Mouse (Mus musculus) CD4-positive, CD25-positive, alpha-beta regulatory T cell, adult 4 months (primary cell): Measurements from ENCODE around the gene Coro1a. TPM values are rescaled to one million over a fixed set of nuclear protein-coding genes. Genes with fewer than 3 reads are reported as not detected.
"Not testable (repeated sequence)": the region's sequence is repeated elsewhere in the genome, so short reads cannot be mapped to it uniquely, and the experiment has no call there.

Experiments used
- ATAC-seq: one replicate; pipeline ENCODE4 v1.8.0; 2017
- polyA plus RNA-seq, 2 experiments: library from polyadenylated mRNA; unstranded; fragments of 100-300 nt; shearing (Covaris generic); gene quantifications; one replicate each; pipeline ENCODE4 v1.2.1; 2017

The Coro1a gene
- 1,000 to 10,000 TPM; 2,251 to 2,782 TPM for polyA plus RNA-seq

DNA sequence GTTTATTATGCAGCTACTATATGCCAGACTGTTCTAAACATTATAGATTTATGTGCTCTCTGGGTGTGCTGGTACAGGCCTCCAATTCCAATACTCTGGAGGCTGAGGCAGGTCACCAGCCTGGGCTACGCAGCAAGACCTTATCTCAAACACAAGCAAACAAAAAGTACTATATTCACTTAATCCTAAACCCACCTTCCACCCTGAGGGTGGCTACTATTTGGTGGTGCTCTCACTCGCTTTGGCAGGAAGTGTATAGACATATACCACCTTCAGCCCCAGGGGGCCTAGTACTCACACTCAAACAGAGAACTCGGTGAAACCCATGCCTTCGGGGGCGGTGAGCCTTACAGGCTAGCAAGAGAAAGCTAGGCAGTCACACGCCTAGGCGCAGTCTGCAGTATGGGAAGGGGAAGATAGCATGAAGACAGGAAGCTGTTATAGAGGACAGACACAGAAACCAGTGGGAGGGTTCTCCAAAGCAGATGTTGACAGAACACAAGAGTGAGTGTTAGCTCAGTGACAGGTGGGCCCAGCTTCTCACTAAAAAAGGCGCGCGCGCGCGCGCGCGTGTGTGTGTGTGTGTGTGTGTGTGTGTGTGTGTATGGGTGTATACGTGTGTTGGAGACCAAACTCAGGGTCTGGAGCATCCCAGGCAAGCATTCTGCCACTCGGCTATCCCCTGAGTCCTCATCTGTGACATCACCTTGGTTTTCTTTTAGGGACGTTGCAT, at the start of gene Coro1a:
Gene Coro1a, minus strand, starts transcription at position 346 of the 733 bp plus-strand sequence.
- ATAC-seq = peak; percentile 57

DNA sequence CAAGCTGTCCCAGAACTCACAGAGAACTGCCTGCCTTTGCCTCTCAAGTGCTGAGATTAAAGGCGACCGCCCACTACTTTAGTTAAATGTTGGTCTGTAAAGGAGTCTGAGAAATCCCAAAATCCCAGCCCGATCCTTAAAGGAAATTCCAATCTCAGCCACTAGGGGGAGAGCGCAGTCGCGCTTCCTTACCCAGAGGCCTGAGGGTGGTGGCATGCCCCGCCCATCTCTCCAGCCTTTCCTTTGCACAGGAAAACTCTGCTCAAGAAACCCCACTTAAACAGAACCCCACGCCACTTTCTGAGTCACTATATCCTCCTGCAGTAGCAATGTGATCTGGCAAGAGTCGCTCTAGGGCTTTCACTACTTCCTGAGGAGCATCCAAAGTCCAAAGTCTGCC, 47.3 kb upstream of the Coro1a start:
- peak; percentile 61 for ATAC-seq

DNA sequence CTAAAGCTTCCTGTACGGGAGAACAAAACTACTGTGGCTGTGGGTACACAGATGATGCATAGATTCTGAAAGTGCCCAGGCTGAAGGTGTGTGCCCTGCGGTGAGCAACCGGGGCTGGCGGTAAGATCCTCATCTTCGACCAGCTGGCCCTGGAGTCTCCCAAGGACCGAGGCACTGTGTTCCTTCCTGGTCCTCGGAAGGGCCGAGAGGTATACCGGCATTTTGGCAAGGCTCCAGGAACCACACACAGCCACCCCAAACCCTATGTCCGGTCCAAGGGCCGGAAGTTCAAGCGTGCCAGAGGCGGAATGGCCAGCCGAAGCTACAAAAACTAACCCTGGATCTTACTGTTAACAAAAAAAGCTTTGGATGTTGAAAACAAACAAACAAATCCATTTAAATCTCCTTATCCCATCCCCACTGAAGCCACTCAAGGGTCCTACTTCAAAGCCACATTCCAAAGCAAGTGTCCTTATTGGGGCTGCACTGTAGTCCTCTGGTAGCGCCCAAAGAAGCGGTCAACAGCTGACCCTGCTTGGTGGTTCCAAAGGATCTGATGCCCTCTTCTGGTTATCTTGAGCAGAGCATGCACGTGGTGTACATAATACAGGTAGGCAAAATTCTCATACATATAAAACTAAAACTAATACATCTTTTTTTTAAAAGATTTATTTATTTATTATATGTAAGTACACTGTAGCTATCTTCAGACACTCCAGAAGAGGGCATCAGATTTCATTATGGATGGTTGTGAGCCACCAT, 42.2 kb upstream of the Coro1a start:
- ATAC-seq = no peak

DNA sequence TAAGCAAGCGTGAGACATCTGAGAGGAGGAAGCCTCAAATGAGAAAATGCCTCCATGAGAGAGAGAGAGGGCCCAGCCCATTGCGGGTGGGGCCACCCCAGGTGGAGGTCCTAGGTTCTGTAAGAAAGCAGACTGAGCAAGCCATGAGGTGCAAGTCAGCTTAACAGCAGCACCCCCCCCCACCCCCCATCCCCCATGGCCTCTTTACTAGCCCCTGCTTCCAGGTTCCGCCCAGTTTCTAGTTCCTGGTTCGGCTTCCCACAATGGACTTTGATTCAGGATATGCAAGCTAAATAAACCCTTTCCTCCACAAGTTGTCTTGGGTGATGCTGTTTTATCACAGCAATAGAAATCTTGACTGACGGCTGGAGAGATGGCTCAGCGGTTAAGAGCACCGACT, 41.2 kb upstream of the Coro1a start:
- ATAC-seq = no peak

DNA sequence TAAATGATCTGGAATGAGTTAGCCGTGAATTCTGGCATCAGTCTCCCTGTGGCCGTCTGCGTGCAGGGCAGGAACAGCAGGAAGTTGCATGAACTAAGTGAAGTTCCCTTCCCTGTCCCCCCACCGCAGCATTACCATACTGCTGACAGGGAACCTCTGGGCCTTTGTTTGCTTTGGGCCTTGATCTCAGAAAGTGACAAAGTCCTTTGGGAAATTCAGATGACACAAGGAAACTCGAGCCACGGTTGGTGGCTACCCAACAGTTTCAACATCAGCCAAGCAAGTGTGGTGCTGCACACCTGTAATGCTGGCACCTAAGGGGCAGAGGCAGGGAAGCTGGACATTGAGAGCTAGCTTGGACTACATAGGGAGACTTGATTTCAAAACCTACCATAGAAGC, 39.2 kb upstream of the Coro1a start:
- ATAC-seq = no peak

DNA sequence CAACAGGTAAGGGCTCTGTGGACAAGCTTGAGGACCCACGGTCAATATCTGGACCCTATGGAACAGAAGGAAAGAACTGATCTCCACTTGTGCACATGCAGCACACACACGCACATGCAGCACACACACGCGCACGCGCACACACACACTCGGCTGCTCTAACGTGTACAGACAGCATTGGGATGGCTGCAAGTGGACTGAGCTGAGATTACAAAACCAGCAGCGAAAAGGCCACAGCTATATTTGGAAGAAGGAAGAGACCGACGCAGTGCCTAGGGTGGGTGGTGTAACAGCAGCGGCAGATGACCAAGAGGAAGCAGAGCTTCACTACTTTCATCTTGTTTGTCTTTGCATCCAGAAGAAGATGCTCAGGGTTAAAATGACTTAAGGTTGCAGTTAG, 38.5 kb upstream of the Coro1a start:
- no peak for ATAC-seq

DNA sequence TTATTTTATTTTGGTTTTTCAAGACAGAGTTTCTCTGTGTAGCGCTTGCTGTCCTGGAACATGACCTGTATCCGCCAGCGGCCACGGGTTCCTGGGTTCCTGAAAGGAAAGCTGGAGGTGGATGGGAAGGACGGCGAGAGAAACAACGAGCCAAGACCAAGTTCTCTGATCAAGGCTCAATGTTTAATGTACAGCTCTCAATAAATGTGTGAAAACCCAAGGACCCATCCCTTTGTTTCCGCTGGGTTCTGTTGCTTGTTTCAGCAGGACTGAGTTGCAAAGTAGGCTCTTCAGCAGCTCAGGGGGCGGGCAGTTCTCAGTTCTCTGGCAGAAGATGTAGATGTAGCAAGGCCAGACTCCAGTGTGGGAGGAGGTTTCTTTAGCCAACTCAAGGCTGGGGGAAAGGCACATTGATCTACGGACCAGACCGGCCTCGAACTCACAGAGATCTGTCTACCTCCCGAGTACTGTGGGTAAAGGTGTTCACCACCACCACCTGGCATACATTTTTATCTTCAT, 34.4 kb upstream of the Coro1a start:
- no peak for ATAC-seq

DNA sequence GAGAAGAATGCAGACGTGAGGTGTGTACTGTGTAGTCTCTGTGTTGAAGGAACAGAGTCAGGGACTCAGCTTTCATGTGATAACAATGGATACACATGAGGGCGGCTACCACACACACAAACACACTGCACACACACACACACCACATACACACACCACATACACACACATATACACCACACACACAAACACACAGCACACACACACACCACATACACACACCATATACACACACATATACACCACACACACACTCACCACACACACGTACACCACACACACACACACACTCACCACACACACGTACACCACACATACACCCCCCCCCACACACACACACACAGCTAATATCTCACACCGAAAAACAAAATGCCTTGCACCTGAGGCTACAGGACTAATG, 33.9 kb upstream of the Coro1a start:
- ATAC-seq = no peak

DNA sequence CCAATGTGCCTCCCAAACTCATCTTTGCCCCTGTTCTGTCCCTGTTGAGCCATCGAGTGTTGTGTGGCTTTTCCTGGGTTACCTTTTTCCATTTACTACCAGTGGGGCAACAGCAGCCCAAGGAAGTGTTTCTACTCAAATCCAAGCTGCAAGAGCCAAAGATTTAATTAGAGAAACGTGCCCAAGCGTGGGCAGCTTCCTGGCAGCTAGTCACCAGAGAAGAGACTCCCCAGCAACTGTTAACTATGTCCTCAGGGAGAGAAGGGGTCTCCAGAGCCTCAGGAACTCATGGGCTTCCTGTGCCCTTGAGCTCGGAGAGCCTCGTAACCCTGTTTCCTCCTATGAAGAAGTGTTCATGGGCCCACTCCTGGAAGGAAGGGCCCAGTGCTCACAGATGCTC, 33.4 kb upstream of the Coro1a start:
- no peak for ATAC-seq

DNA sequence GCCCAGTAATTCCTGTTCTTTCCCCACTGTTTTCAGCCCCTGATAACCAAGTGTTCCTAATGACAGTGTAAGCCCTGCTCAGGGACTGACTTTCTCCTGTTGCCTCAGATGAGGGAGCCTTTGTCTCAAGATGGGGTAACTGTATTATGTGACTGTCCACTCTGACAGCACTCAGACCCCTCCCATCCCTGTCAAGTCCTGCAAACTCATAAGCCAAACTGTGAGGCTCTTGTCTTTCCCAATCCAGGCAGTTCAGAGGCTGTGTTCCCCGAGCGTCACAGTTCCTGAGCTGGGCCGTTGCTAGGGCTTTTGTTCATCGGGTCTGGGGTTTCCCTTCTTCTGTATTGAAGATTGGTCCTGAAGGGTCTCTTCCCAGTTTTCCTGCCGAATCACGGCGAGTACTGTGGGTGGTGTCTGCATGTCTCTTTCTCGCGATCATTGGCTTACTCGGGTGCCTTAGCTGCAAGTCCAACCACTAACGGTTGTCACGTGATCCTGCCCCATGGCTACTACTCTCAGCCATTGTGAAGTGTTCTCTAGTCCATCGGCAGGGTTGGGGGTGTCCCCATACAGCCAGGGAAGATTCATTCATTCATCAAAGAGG, 32.6 kb upstream of the Coro1a start:
- ATAC-seq = no peak

DNA sequence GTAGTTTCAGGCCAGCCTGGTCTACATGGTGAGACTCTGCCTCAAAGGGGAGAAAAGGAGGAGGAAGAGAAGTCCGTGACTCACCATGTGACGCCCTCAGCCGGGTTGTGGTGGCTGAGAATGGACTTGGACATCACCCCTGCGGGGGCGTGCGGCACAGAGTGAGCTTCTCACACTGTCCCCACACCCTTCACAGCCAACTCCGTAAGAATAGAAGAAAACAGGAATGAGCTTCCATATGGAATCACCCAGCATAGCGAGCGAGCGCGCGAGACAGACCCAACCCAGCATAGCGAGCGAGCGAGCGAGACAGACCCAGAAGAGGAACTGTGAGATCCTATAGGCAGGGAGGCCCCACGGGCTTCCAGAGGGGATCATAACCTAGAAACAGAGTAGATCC, 32.0 kb upstream of the Coro1a start:
- ATAC-seq = no peak

DNA sequence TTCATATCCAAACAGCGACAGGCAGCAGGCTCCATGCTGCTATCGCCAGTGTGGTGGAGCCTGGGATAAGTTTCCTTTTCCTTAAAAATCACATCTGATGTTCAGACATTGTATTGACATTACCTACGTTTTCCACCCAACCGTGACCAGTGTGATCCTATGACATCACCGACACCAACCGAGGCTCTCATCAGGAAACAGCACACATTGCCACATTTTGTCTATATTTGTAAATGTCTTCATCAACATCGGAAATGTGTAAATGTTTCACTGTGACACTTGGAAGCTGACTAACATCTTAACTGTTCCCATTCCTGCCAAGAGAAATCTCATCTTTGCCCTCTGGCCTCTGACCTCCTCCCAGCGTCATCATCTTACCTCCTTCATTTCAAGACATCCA, 28.5 kb upstream of the Coro1a start:
- ATAC-seq = no peak

DNA sequence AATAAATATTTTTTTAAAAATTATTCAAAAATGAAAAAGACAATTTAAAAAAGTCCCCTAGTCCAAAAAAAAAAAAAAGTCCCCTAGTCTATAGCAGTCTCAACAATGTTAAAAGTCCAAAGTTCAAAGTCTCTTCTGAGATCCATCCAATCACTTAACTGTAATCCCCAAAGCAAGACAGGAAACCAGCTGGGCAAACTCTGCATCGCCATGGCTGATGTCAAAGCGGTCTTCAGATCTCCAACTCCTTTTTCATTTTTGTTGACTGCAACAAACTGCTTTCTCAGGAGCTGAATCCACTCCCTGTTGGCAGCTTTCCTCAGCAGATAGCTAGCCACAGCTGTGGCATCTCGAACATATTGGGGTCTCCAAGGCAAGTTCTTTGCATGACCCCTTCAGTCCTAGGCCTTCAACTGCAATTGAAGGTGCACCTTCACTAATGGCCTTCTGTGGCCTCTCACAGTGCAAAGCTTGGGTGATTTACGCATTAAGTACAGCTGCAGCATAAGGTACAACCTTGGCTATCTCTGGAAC, 22.7 kb upstream of the Coro1a start:
- ATAC-seq = not testable (repeated sequence)

DNA sequence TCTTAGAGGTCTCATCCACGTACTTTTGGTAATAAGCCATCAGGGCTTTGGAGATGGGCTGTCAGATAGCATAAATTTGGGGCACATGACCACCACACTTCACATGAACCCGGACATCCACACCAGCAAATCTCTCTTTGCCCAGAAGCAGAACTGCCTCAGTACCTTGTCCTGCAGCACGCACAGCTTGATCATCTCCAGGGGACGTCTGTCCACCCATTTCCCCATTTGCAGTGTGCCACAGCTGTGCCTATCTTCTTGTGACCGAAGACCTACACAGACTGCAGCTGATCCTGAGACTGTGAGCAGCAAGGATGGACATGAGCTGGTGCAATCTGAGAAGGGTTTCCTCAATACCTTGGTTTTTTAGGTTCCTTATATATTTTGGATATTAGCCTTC, 18.1 kb upstream of the Coro1a start:
- no peak for ATAC-seq

DNA sequence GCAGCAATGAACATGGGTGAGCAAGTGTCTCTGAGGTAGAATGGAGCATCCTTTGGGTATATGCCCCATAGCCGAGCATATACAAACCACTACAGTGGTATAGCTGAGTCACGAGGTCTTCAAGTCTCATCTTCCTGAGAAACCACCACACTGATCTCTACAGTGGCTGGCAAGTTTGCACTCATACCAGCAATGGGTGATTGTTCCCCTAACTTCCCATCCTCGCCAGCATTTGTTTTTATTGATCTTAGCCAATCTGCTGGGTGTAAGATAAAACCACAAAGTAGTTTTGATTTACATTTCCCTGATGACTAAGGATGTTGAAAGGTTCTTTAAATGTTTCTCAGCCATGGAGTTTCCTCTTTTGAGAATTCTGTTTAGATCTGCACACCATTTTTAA, 17.5 kb upstream of the Coro1a start:
- no peak for ATAC-seq

DNA sequence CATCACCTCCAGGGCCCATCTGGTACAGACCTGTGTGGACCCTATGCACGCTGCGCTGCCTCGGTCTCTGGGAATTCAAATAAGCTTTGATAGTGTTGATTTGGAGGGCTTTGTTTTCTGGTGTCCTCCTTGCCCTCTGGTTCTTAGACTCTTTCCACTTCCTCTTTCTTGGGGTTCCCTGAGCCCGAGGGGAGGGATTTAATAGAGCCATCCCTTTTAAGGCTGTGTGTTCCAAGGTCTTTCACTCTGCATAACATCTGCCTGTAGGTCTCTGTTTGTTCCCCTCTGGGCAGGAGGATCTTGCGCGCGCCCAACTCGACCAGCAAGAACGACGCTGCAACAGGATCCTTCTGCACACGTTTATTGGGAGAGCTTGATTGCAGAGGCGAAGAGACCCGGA, 14.0 kb upstream of the Coro1a start:
- no peak for ATAC-seq

DNA sequence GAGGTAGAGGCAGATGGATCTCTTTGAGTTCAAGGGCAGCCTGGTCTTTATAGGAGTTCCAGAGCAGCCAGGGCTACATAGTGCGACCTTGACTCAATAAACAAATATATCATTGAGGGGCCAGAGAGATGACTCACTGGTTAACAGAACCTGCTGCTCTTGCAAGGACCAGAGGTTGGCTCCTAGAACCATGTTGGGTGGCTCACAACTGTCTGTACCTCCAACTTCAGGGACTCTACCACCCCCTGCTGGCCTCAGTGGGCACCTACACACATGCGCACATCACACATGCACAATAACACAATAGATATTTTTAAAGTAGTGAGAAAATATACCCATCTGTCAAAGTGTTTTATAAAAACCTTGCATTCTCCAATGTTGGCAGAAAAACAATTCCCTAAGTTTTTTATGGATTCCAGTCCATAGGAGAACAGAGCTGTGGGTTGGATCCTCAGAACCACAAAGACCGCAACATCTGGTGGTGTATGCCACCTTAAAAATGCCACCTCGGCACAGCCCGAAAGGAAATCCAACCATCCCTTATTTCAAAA, 11.3 kb upstream of the Coro1a start:
- ATAC-seq = no peak

DNA sequence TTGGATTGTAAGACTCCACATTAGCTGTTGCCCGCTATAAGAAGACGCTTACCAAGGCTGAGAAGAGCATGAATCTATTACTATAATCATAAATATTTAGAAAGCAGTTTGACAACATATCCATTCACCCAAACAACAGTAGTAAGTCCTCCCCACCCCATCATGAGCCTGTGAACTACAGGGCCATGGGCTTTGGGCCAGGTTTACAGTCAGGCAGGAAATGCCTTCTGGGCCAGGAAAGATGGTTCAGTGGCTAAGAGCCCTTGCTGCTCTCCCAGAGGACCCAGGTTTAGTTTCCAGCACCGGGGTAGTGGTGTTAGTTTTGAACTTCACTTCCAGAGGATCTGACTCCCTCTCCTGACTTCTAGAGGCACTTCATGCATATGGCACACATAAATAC, 10.0 kb upstream of the Coro1a start:
- ATAC-seq = no peak

DNA sequence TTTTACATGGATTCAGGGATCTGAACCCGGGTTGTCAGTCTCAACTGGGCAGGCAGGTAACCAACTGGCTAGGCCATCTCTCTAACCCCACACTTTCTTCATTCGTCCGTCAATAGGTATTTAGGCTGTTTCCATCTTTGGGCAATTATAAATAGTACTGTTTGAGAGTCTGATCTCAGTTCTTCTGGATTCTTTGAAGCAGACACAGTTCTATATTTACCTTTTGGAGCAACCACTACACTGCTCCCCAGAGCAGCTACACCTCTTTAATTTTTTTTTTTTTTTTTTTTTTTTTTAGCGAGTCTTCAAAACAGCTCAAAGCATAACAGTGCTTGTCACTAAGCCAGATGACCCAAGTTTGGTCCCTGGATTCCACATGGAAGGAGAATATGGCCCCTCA, 8.1 kb upstream of the Coro1a start:
- no peak for ATAC-seq

DNA sequence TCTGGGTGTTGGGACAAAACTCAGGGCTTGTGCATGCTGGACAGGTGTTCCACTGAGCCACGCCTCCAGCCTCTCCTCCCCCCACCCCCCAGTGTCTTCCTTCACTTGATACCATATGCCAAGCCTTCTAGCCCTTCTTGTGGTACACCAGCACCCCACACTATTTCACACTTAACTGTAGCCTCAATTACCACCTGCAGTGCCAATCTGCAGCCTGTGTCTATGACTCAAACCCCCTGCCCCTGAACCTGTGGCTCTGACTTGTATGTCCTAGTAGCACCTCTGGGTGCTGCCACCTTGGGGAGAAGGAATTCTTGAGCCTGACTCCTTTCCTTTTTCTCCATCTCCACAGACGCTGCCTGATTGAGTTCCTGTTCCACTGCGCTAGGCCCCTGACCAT, 4.3 kb upstream of the Coro1a start:
- no peak for ATAC-seq

DNA sequence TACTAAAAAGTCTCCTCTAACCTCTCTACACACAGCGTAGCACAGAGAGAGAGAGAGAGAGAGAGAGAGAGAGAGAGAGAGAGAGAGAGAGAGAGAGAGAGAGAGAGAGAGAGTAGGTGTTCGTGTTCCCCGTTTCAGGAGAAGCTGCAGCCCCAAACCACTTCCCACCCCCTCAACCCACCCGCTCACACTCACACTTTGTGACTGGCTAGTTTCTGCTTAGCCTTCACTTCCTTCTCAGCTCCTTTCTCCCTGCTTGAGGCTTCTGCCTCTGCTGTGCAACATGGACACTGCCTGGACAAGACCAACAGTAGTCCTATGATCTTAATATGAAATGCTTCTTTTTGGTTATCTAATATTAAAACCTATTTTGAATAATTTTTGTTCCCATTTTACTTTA, 2.7 kb upstream of the Coro1a start:
- no peak for ATAC-seq

DNA sequence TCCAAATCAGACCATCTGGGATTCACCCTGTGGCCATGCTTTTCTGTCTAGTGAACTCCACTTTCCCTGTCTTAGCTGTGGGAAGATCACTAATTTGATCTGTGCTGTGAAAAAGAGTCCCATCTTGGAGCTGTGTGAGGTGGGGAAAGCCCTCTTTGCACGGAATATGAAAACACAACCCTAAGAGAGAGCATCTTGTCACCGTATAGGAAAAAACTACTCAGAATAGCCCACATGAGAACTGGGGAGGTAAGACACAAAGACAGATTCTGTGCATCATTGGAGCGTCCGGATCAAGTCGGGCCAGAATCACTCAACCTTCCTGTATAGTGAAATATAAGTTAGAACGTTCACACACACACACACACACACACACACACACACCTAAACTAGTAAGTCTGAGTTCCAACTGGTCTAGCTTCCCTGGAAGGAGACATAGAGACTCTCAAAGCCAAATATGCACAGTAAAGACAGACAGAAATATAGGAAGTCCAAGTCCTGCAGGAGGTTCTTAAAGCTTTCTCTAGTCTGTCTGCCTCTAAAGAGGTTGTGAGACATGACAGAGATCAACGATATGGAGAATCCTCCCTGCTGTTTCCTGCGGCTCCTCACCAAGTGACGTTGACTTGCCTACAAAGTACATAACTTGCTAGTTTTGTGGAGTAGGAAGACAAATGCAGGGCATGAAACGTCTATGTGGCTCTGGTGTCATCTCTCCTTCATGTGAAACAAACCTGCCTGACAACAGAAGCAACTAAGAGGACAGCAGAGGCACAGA, 777 bp upstream of the Coro1a start:
- peak; percentile 13 for ATAC-seq
